Mouse (Mus musculus) testis, adult 10 weeks (tissue): ENCODE measurements around the gene Krtap13. TPM values are rescaled to one million over a fixed set of nuclear protein-coding genes. Genes with fewer than 3 reads are reported as not detected.

Experiments used
- polyA plus RNA-seq: library from polyadenylated mRNA; stranded (reverse); fragments of 350-450 nt; fragmentation: Illumina TruSeq; extraction: RNeasy Lipid Tissue Mini Kit (QIAGEN cat#74804); gene quantifications from one replicate; pipeline ENCODE4 v1.2.3, GENCODE M21; 2014; ENCODE audit warnings: low read depth, low replicate concordance

The Krtap13 gene
- not detected for polyA plus RNA-seq

DNA sequence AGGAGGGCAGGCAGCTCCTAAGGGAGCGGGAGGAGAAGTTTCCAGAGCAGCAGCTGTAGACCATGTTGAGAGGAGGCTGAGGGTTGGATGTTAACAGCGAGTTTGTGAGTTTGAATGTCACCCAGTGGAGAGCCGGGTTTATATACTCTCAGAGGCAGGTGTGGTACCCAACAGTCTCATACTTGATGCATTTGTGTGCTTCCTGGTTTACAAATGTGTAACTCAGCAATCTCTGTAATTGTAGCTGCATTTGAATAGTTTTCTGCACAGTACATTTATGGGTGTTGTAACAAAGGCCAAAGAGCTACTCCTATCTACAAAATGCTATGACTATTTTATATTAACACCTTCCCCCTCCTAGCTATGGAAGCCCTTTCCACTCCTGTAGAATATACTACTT is at the start of gene Krtap13:
TSS of gene Krtap13 (minus strand) at position 101 of the 400 bp plus-strand sequence.

GRCm38 (mm10) chr16:88777596-88777995 is 26.2 kb upstream of the Krtap13 start, which contains the start of gene Gm5965:
Gene Gm5965 (plus strand): TSS chr16:88777896.

GRCm38 (mm10) chr16:88774106-88774505 is 22.7 kb upstream of the Krtap13 start, which contains the start of gene 2310057N15Rik:
Gene 2310057N15Rik (minus strand): TSS chr16:88774206.

GRCm38 (mm10) chr16:88758547-88758946 is 7.1 kb upstream of the Krtap13 start, which contains the start of gene 2310034C09Rik:
Gene 2310034C09Rik (plus strand): TSS chr16:88758847.

DNA sequence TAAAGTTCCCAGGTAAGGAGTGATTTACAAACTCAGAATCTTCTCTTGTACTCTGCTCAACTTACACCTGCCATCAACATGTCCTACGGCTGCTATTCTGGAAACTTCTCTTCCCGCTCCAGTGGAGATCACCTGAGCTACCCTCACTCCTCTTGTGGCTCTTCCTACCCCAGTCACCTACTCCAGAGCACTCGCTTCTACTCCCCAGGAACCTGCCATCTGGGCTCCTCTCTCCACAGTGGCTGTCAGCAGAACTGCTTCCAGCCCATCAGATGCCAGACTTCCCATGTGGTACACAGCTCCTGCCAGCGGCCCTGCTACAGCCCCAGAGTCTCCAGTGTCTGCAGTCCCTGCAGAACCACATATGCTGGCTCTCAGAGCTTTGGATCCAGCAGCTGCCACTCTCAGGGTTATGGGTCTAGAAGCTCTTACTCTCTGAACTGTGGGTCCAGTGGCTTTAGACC is 22.6 kb downstream of the Krtap13 start, which contains the start of gene Krtap13-1:
TSS of gene Krtap13-1 (plus strand) at position 51 of the 464 bp plus-strand sequence.

GRCm38 (mm10) chr16:88707496-88708012 is 43.9 kb downstream of the Krtap13 start, which contains the start of gene 2310061N02Rik:
Gene 2310061N02Rik (minus strand): TSS chr16:88707962.

Other genes starting within 250 kb of the Krtap13 start
- not detected for gene Cldn17, start 244.7 kb downstream of the Krtap13 start, polyA plus RNA-seq
- 0.25 TPM for gene Cldn8, start 188.5 kb downstream of the Krtap13 start, polyA plus RNA-seq
- gene Krtap24-1, start 139.4 kb downstream of the Krtap13 start, polyA plus RNA-seq: 0.29 TPM
- not detected for gene 2310079G19Rik, start 124.0 kb downstream of the Krtap13 start, polyA plus RNA-seq
- not detected for gene Krtap26-1, start 103.8 kb downstream of the Krtap13 start, polyA plus RNA-seq
- not detected for gene Krtap27-1, start 80.0 kb downstream of the Krtap13 start, polyA plus RNA-seq
- not detected for gene 2310061N02Rik, start 43.7 kb downstream of the Krtap13 start, polyA plus RNA-seq
- gene Krtap13-1, start 22.8 kb downstream of the Krtap13 start, polyA plus RNA-seq: not detected
- not detected for gene 2310034C09Rik, start 7.2 kb upstream of the Krtap13 start, polyA plus RNA-seq
- not detected for gene 2310057N15Rik, start 22.6 kb upstream of the Krtap13 start, polyA plus RNA-seq
- not detected for gene Gm5965, start 26.3 kb upstream of the Krtap13 start, polyA plus RNA-seq
- not detected for gene Gm20741, start 60.6 kb upstream of the Krtap13 start, polyA plus RNA-seq
- not detected for gene Krtap15, start 68.6 kb upstream of the Krtap13 start, polyA plus RNA-seq
- gene Krtap14, start 74.5 kb upstream of the Krtap13 start, polyA plus RNA-seq: not detected
- not detected for gene Krtap19-1, start 117.8 kb upstream of the Krtap13 start, polyA plus RNA-seq
- not detected for gene Krtap19-2, start 122.6 kb upstream of the Krtap13 start, polyA plus RNA-seq
- not detected for gene Krtap19-3, start 126.4 kb upstream of the Krtap13 start, polyA plus RNA-seq
- not detected for gene Krtap19-4, start 133.5 kb upstream of the Krtap13 start, polyA plus RNA-seq
- gene Krtap19-5, start 144.8 kb upstream of the Krtap13 start, polyA plus RNA-seq: not detected
- not detected for gene Krtap19-9b, start 180.6 kb upstream of the Krtap13 start, polyA plus RNA-seq
- gene Krtap16-3, start 211.2 kb upstream of the Krtap13 start, polyA plus RNA-seq: not detected